Comparison of ENCODE assay signal across 8 mouse cellular contexts in the genomic region with DNA sequence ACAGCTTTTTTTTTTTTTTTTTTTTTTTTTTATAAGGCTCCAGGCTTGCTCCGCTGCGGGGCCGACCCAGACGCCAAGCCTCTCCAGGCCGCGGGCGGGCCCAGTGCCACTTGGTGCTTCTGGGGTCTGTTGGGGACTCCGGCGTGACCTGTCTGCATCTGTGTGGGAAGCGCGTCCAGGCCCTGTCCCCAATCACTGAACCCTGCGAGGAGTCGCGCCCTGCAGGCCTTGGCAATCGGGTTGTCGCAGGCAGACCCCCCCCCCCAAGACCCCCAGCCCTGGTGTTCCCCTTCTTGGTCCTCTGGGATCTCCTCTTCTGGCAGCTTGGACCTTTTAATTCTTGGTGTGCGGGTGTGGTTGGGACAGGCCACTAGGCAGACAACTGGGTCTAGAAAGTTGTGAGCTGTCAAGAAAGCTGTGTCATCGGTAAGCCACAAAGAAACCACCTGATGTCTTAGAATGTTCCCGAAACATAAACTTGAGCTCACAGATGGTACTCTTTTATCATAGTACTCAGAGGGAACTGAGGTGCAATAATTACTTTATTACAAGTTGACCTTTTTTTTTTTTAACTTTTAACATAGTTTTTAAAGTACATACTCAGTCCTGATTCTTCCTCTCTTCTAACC. TPM values are rescaled to one million over a fixed set of nuclear protein-coding genes. Genes with fewer than 3 reads are reported as not detected.
DNase-seq lines count a peak whose midpoint lies in the region; ATAC-seq and TF ChIP-seq lines count a peak whose summit lies in the region.

No protein-coding gene starts in this region.

- no peak for TF ChIP-seq CTCF in lung, adult 2 months (IDR thresholded peaks at IDR 0.05; ENCODE audit: insufficient read depth, low read length)
- no peak for TF ChIP-seq CTCF in bone marrow, adult 2 months (IDR thresholded peaks at IDR 0.05; ENCODE audit: control insufficient read depth, insufficient read depth, low read length)
- no peak for TF ChIP-seq CTCF in small intestine, adult 2 months (IDR thresholded peaks at IDR 0.05; ENCODE audit: extremely low read depth, insufficient read length, insufficient replicate concordance, low read depth, low read length)

- H3K4me2 ChIP-seq in hindbrain, embryonic 14.5 days (replicated peaks), result peak overlapping the region; percentile 89

- peak overlapping the region; percentile 91 for H3K9ac ChIP-seq in hindbrain, embryonic 14.5 days

- no peaks in the 10 kb centered on the region for H3K9me3 ChIP-seq in forebrain, embryonic 10.5 days
- H3K9me3 ChIP-seq in hindbrain, embryonic 14.5 days (ENCODE audit: control insufficient read depth, low read length), result no peaks in the 10 kb centered on the region

- H3K27me3 ChIP-seq in forebrain, embryonic 10.5 days (ENCODE audit: poor library complexity, severe bottlenecking), result no peaks in the 10 kb centered on the region
- H3K27me3 ChIP-seq in hindbrain, embryonic 14.5 days (ENCODE audit: control insufficient read depth, insufficient read depth, low read length), result no peaks in the 10 kb centered on the region
- no peaks in the 10 kb centered on the region for H3K27me3 ChIP-seq in small intestine, adult 2 months (ENCODE audit: control insufficient read depth, insufficient read depth, low read length)

- H3K27ac ChIP-seq in bone marrow, adult 2 months (ENCODE audit: control insufficient read depth, insufficient read depth, low read depth, low read length, poor library complexity), result peak overlapping the region; percentile 84
- peak overlapping the region; percentile 94 for H3K27ac ChIP-seq in forebrain, embryonic 10.5 days
- peak overlapping the region; percentile 91 for H3K27ac ChIP-seq in hindbrain, embryonic 14.5 days
- H3K27ac ChIP-seq in small intestine, adult 2 months (ENCODE audit: insufficient read depth, low read depth, low read length), result peak overlapping the region; percentile 87; the same call in 1 of the 2 replicates

- peak overlapping the region; percentile 94 for H3K4me3 ChIP-seq in lung, adult 2 months (replicated peaks; ENCODE audit: extremely low read depth, low read depth, low read length)
- peak overlapping the region; percentile 88 for H3K4me3 ChIP-seq in bone marrow, adult 2 months (replicated peaks; ENCODE audit: control insufficient read depth, low read depth, low read length)
- peak overlapping the region; percentile 83 for H3K4me3 ChIP-seq in forebrain, embryonic 10.5 days
- H3K4me3 ChIP-seq in hindbrain, embryonic 14.5 days (replicated peaks; ENCODE audit: low read length), result peak overlapping the region; percentile 86
- H3K4me3 ChIP-seq in small intestine, adult 2 months (ENCODE audit: low read depth, low read length), result peak overlapping the region; percentile 86

- DNase-seq in lung, adult 2 months, result no peak
- DNase-seq in lung, postnatal 14 days, result no peak
- DNase-seq in forebrain, embryonic 10.5 days (ENCODE audit: extremely low spot score, low spot score), result peak; percentile 52
- no peak for DNase-seq in hindbrain, embryonic 14.5 days (ENCODE audit: low spot score)
- DNase-seq in lung, postnatal 36 days, result peak; percentile 18
- no peak for DNase-seq in left cerebral cortex, adult 9 months (ENCODE audit: low spot score in 2 of 2)

- peaks cover 15% of the 10 kb centered on the region for H3K36me3 ChIP-seq in forebrain, embryonic 10.5 days (replicated peaks)
- H3K36me3 ChIP-seq in hindbrain, embryonic 14.5 days (replicated peaks; ENCODE audit: control insufficient read depth, insufficient read depth), result peaks cover 3% of the 10 kb centered on the region; the same call in 1 of the 2 replicates
- H3K36me3 ChIP-seq in small intestine, adult 2 months (ENCODE audit: control insufficient read depth, insufficient read depth, low read length), result peaks cover 1% of the 10 kb centered on the region; the same call in 1 of the 2 replicates

- H3K4me1 ChIP-seq in lung, adult 2 months (ENCODE audit: control insufficient read depth, insufficient read depth, low read length), result peaks cover 3% of the 10 kb centered on the region
- no peaks in the 10 kb centered on the region for H3K4me1 ChIP-seq in bone marrow, adult 2 months (ENCODE audit: control insufficient read depth, insufficient read depth, low read length)
- H3K4me1 ChIP-seq in forebrain, embryonic 10.5 days, result peaks cover 22% of the 10 kb centered on the region
- peaks cover 20% of the 10 kb centered on the region for H3K4me1 ChIP-seq in hindbrain, embryonic 14.5 days (replicated peaks; ENCODE audit: control insufficient read depth, insufficient read depth, low read length)
- H3K4me1 ChIP-seq in small intestine, adult 2 months (ENCODE audit: control insufficient read depth, insufficient read depth, insufficient read length, low read length), result no peaks in the 10 kb centered on the region

- TF ChIP-seq POLR2A in lung, adult 2 months (IDR thresholded peaks at IDR 0.05; ENCODE audit: borderline replicate concordance, extremely low read depth, low read depth, low read length), result no peak
- TF ChIP-seq POLR2A in bone marrow, adult 2 months (IDR thresholded peaks at IDR 0.05; ENCODE audit: borderline replicate concordance, control insufficient read depth, low read depth, low read length), result no peak; the same call in 1 of the 2 replicates
- TF ChIP-seq POLR2A in small intestine, adult 2 months (IDR thresholded peaks at IDR 0.05; ENCODE audit: low read depth, low read length), result no peak

- ATAC-seq in hindbrain, embryonic 14.5 days (ENCODE audit: low FRiP score), result peak; percentile 49

- WGBS in lung, adult 2 months, result 2% methylated on average over 19 of the region's 19 CpGs
- under 1% methylated on average over 19 of the region's 19 CpGs for WGBS in bone marrow, adult 2 months
- 4% methylated on average over 19 of the region's 19 CpGs for WGBS in forebrain, embryonic 10.5 days
- WGBS in hindbrain, embryonic 14.5 days, result 1% methylated on average over 19 of the region's 19 CpGs
- WGBS in small intestine, adult 2 months, result 0% methylated on average over 19 of the region's 19 CpGs

RNA-seq across cellular contexts. Expression of a gene that starts 1.1 kb away (rescaled TPM):
- 17.0 and 19.2 TPM in 2 replicates for polyA plus RNA-seq in lung, adult 2 months (2012; rRNA removed)
- polyA plus RNA-seq in bone marrow, adult 2 months (2011; ENCODE audit: insufficient read depth, insufficient read length, low replicate concordance, missing spikeins), result 16.7 and 28.2 TPM in 2 replicates
- polyA plus RNA-seq in forebrain, embryonic 10.5 days (2016; fragmentation: Nextera tagmentation; extraction: Ambion mirVana), result 54.9 and 62.5 TPM in 2 replicates
- polyA plus RNA-seq in hindbrain, embryonic 14.5 days (2014; fragmentation: Nextera tagmentation; extraction: Ambion mirVana), result 68.9 and 73.3 TPM in 2 replicates
- polyA plus RNA-seq in small intestine, adult 2 months (2012; rRNA removed), result 10.5 and 14.8 TPM in 2 replicates

Comparison
In these comparisons a context has a peak if more than half of its experiments do, and no peak if none do; other contexts are left out.
1. DNase-seq: peak in forebrain, embryonic 10.5 days (single experiment) and lung, postnatal 36 days (single experiment); none in lung, adult 2 months (single experiment), lung, postnatal 14 days (single experiment), hindbrain, embryonic 14.5 days (single experiment) and left cerebral cortex, adult 9 months (0 of 2).
2. Peak in every context shown above with its lines, with median percentiles within 50 percentile points of each other: H3K4me3 ChIP-seq and H3K27ac ChIP-seq.